10 mouse cellular contexts compared by ENCODE assay signal in genomic region chr16:86838457-86839337, GRCm38 (mm10).
A peak's percentile ranks its signal among the peaks of the same experiment; 100 is the strongest.
DNase-seq lines count a peak whose midpoint lies in the region; ATAC-seq lines count a peak whose summit lies in the region.
"Had no signal": no experiment of that assay in that cellular context is flagged by ENCODE, and none has a peak within 500 bp of the region (broad histone marks: within the 10 kb centered on the region; RNA-seq: fewer than 3 reads in every experiment).

No protein-coding gene starts in this region.

- WGBS in forebrain, embryonic 13.5 days, result 41% methylated on average over 6 of the region's 6 CpGs
- 46% methylated on average over 6 of the region's 6 CpGs for WGBS in forebrain, embryonic 10.5 days
- WGBS in limb, embryonic 10.5 days, result 41% methylated on average over 6 of the region's 6 CpGs
- WGBS in hindbrain, embryonic 14.5 days, result 53% methylated on average over 6 of the region's 6 CpGs

- H3K4me1 ChIP-seq in forebrain, embryonic 13.5 days, result no peaks in the 10 kb centered on the region
- peaks cover 9% of the 10 kb centered on the region for H3K4me1 ChIP-seq in forebrain, embryonic 10.5 days
- H3K4me1 ChIP-seq in limb, embryonic 10.5 days, result peaks cover 9% of the 10 kb centered on the region; the same call in 1 of the 2 replicates
- H3K4me1 ChIP-seq in hindbrain, embryonic 14.5 days (replicated peaks; ENCODE audit: control insufficient read depth, insufficient read depth, low read length), result no peaks in the 10 kb centered on the region
- H3K4me1 ChIP-seq: limb, embryonic 15.5 days had no signal

- H3K27me3 ChIP-seq in forebrain, embryonic 13.5 days, result no peaks in the 10 kb centered on the region
- no peaks in the 10 kb centered on the region for H3K27me3 ChIP-seq in forebrain, embryonic 10.5 days (ENCODE audit: poor library complexity, severe bottlenecking)
- no peaks in the 10 kb centered on the region for H3K27me3 ChIP-seq in limb, embryonic 10.5 days (ENCODE audit: low read depth, poor library complexity, severe bottlenecking)
- H3K27me3 ChIP-seq in hindbrain, embryonic 14.5 days (ENCODE audit: control insufficient read depth, insufficient read depth, low read length), result no peaks in the 10 kb centered on the region
- H3K27me3 ChIP-seq: CH12.LX; limb, embryonic 15.5 days had no signal

- H3K4me3 ChIP-seq in forebrain, embryonic 13.5 days, result no peak overlapping the region
- H3K4me3 ChIP-seq in forebrain, embryonic 10.5 days, result no peak overlapping the region
- H3K4me3 ChIP-seq in limb, embryonic 10.5 days, result no peak overlapping the region
- no peak overlapping the region for H3K4me3 ChIP-seq in hindbrain, embryonic 14.5 days (replicated peaks; ENCODE audit: low read length)
- H3K4me3 ChIP-seq: limb, embryonic 15.5 days had no signal

- no peak overlapping the region for H3K9ac ChIP-seq in forebrain, embryonic 13.5 days
- H3K9ac ChIP-seq in hindbrain, embryonic 14.5 days, result no peak overlapping the region
- H3K9ac ChIP-seq: limb, embryonic 15.5 days had no signal

- no peak for DNase-seq in forebrain, embryonic 10.5 days (ENCODE audit: extremely low spot score, low spot score)
- peak; percentile 12 for DNase-seq in adrenal gland, adult 8-10 months
- DNase-seq in heart, adult 9 months (ENCODE audit: low spot score in 2 of 2), result peak; percentile 13 to 19
- DNase-seq in limb, embryonic 10.5 days (ENCODE audit: low spot score), result peak; percentile 32
- DNase-seq in MN1 (ENCODE audit: low spot score), result no peak
- no peak for DNase-seq in hindbrain, embryonic 14.5 days (ENCODE audit: low spot score)
- DNase-seq in frontal cortex, postnatal 25 days (ENCODE audit: low spot score in 2 of 2), result no peak

- H3K4me2 ChIP-seq in forebrain, embryonic 13.5 days, result no peak overlapping the region
- H3K4me2 ChIP-seq in hindbrain, embryonic 14.5 days (replicated peaks), result no peak overlapping the region
- H3K4me2 ChIP-seq: limb, embryonic 15.5 days had no signal

- ATAC-seq in forebrain, embryonic 13.5 days, result peak; percentile 45; the same call in 1 of the 2 replicates
- no peak for ATAC-seq in hindbrain, embryonic 14.5 days (ENCODE audit: low FRiP score)

- H3K9me3 ChIP-seq in forebrain, embryonic 13.5 days (replicated peaks), result no peaks in the 10 kb centered on the region
- H3K9me3 ChIP-seq in forebrain, embryonic 10.5 days, result no peaks in the 10 kb centered on the region
- no peaks in the 10 kb centered on the region for H3K9me3 ChIP-seq in limb, embryonic 10.5 days (replicated peaks)
- H3K9me3 ChIP-seq in hindbrain, embryonic 14.5 days (ENCODE audit: control insufficient read depth, low read length), result no peaks in the 10 kb centered on the region
- H3K9me3 ChIP-seq: limb, embryonic 15.5 days had no signal

- no peak overlapping the region for H3K27ac ChIP-seq in forebrain, embryonic 13.5 days
- H3K27ac ChIP-seq in forebrain, embryonic 10.5 days, result no peak overlapping the region
- H3K27ac ChIP-seq in limb, embryonic 10.5 days, result no peak overlapping the region
- H3K27ac ChIP-seq in hindbrain, embryonic 14.5 days, result no peak overlapping the region
- H3K27ac ChIP-seq: limb, embryonic 15.5 days had no signal

- H3K36me3 ChIP-seq in forebrain, embryonic 13.5 days (ENCODE audit: poor library complexity, severe bottlenecking), result no peaks in the 10 kb centered on the region
- no peaks in the 10 kb centered on the region for H3K36me3 ChIP-seq in forebrain, embryonic 10.5 days (replicated peaks)
- no peaks in the 10 kb centered on the region for H3K36me3 ChIP-seq in limb, embryonic 10.5 days
- H3K36me3 ChIP-seq in hindbrain, embryonic 14.5 days (replicated peaks; ENCODE audit: control insufficient read depth, insufficient read depth), result no peaks in the 10 kb centered on the region
- H3K36me3 ChIP-seq: limb, embryonic 15.5 days had no signal

Comparison
In these comparisons a context has a peak if more than half of its experiments do, and no peak if none do; other contexts are left out.
1. DNase-seq: peak in adrenal gland, adult 8-10 months (single experiment), heart, adult 9 months (2 of 2) and limb, embryonic 10.5 days (single experiment); none in forebrain, embryonic 10.5 days (single experiment), MN1 (single experiment), hindbrain, embryonic 14.5 days (single experiment) and frontal cortex, postnatal 25 days (0 of 2).